Comparison of ENCODE assay signal across 8 mouse cellular contexts in genomic region chr7:25316532-25317445, GRCm38 (mm10). TPM values are rescaled to one million over a fixed set of nuclear protein-coding genes. Genes with fewer than 3 reads are reported as not detected.
A peak's percentile ranks its signal among the peaks of the same experiment; 100 is the strongest.
DNase-seq lines count a peak whose midpoint lies in the region; ATAC-seq lines count a peak whose summit lies in the region.

Gene Megf8, plus strand, starts transcription at chr7:25317164.

- 1% methylated on average over 52 of the region's 52 CpGs for WGBS in intestine, embryonic 14.5 days

- H3K9me3 ChIP-seq in intestine, embryonic 14.5 days (ENCODE audit: control insufficient read depth, low read length): no peaks in the 10 kb centered on the region

- intact Hi-C loops in left cerebral cortex, postnatal 14 days (cut with DNase I): loop anchor here (2.0 to 10.0 kb wide), 3 partner anchors 34 to 232 kb away; no protein-coding TSS in a partner anchor

- H3K4me3 ChIP-seq in intestine, embryonic 14.5 days (ENCODE audit: low read depth, low read length): peak within 1 kb of the TSS; percentile 63

- peak within 1 kb of the TSS; percentile 54 for H3K27ac ChIP-seq in intestine, embryonic 14.5 days (ENCODE audit: low read depth)

- peaks cover 26% of the 10 kb centered on the region for H3K4me1 ChIP-seq in intestine, embryonic 14.5 days (replicated peaks; ENCODE audit: control insufficient read depth, insufficient read depth, low read length)

- H3K4me2 ChIP-seq in intestine, embryonic 14.5 days (ENCODE audit: low read length): peak within 1 kb of the TSS; percentile 99

- peaks cover 43% of the 10 kb centered on the region for H3K27me3 ChIP-seq in intestine, embryonic 14.5 days (replicated peaks; ENCODE audit: control insufficient read depth, insufficient read depth, low read length)

- H3K36me3 ChIP-seq in intestine, embryonic 14.5 days (ENCODE audit: control insufficient read depth, insufficient read depth, low read length): no peaks in the 10 kb centered on the region

- ATAC-seq in intestine, embryonic 14.5 days (replicated peaks; ENCODE audit: low FRiP score, low TSS enrichment, low read depth): peak; percentile 99

- peak within 1 kb of the TSS; percentile 62 for H3K9ac ChIP-seq in intestine, embryonic 14.5 days (ENCODE audit: low read length)

- peak; percentile 86 to 89 for DNase-seq in adrenal gland, adult 18-20 months (ENCODE audit: low spot score in 2 of 2)
- peak; percentile 99 for DNase-seq in embryo, embryonic 11 days
- peak; percentile 94 for DNase-seq in gastrocnemius, postnatal 25 days
- DNase-seq in intestine, embryonic 14.5 days (ENCODE audit: low spot score): peak; percentile 94
- DNase-seq in left cerebral cortex, postnatal 14 days (ENCODE audit: low spot score in 2 of 2): peak; percentile 98 to 99
- DNase-seq in mesoderm, embryonic 11.5 days (ENCODE audit: low read depth, low spot score): peak; percentile 99
- DNase-seq in right cerebral cortex, postnatal 36 days (ENCODE audit: low spot score in 2 of 2): peak; percentile 95 to 97
- DNase-seq in yolk sac, embryonic 10.5 days (ENCODE audit: low spot score): peak; percentile 97

RNA-seq across cellular contexts. Expression of gene Megf8, which starts in this region (rescaled TPM):
- total RNA-seq in adrenal gland, adult 18-20 months (2021): 10 to 100 TPM; 37.8 to 47.0 TPM
- 10 to 100 TPM; 15.5 to 18.7 TPM for total RNA-seq in gastrocnemius, postnatal 25 days (2021)
- polyA plus RNA-seq in intestine, embryonic 14.5 days (2014; fragmentation: Nextera tagmentation; extraction: Ambion mirVana): 10.8 and 11.4 TPM in 2 replicates
- 10 to 100 TPM; 97.4 to 97.8 TPM for total RNA-seq in left cerebral cortex, postnatal 14 days (2021)

Comparison
In these comparisons a context has a peak if more than half of its experiments do, and no peak if none do; other contexts are left out.
1. Peak in every context shown above with its lines: DNase-seq, ATAC-seq, H3K4me3 ChIP-seq and H3K27ac ChIP-seq.